Mouse (Mus musculus) midbrain, embryonic 13.5 days (tissue): ENCODE results near the gene Sart1. TPM values are rescaled to one million over a fixed set of nuclear protein-coding genes. Genes with fewer than 3 reads are reported as not detected.

Source experiments
- ATAC-seq: fragments of 200-750 bp; cut with Nextera tagmentation; 2 replicates; pipeline ENCODE4 v1.8.0; 2017; ENCODE audit warnings: mild to moderate bottlenecking, moderate TSS enrichment, moderate library complexity
- H3K27ac ChIP-seq: fragments of 300-500 bp; sonication (generic); 2 replicates; pipeline ENCODE4 v1.5.1; 2015; ENCODE audit warnings: inconsistent platforms, mild to moderate bottlenecking, moderate library complexity
- H3K27me3 ChIP-seq: fragments of 300-500 bp; sonication (generic); 2 replicates; pipeline ENCODE4 v1.6.1; 2015; ENCODE audit warnings: mild to moderate bottlenecking, inconsistent platforms
- H3K36me3 ChIP-seq: fragments of 300-500 bp; sonication (generic); 2 replicates; pipeline ENCODE4 v1.6.1; 2015; ENCODE audit warnings: mild to moderate bottlenecking, inconsistent platforms
- H3K4me1 ChIP-seq: fragments of 300-500 bp; sonication (generic); replicated peaks from 2 replicates; pipeline ENCODE4 v1.6.1; 2015; ENCODE audit warnings: inconsistent platforms
- H3K4me2 ChIP-seq: fragments of 300-500 bp; sonication (generic); replicated peaks from 2 replicates; pipeline ENCODE4 v1.6.1; 2015; ENCODE audit warnings: moderate library complexity, mild to moderate bottlenecking, inconsistent platforms
- H3K4me3 ChIP-seq: fragments of 300-500 bp; sonication (generic); replicated peaks from 2 replicates; pipeline ENCODE4 v1.5.1; 2015; ENCODE audit warnings: mild to moderate bottlenecking, inconsistent platforms
- H3K9ac ChIP-seq: fragments of 300-500 bp; sonication (generic); replicated peaks from 2 replicates; pipeline ENCODE4 v1.6.1; 2015; ENCODE audit warnings: mild to moderate bottlenecking, inconsistent platforms
- H3K9me3 ChIP-seq: fragments of 300-500 bp; sonication (generic); 2 replicates; pipeline ENCODE4 v1.6.1; 2016; ENCODE audit warnings: mild to moderate bottlenecking, inconsistent platforms
- WGBS: fragments of 180-500 bp; shearing (Covaris S2); methylation state at CpG from one replicate; pipeline ENCODE4 v1.1.7; 2015; 5-methylcytosine and 5-hydroxymethylcytosine counted together
- polyA plus RNA-seq: library from polyadenylated mRNA; unstranded; fragments of >200 nt; fragmentation: Nextera tagmentation; extraction: Ambion mirVana; gene quantifications from 2 replicates; pipeline ENCODE4 v1.2.1, GENCODE M21; 2015

The Sart1 gene
- polyA plus RNA-seq, 1 experiment from 2014 or later = 78.8 TPM

GRCm38 (mm10) chr19:5390416-5390815 lies 1.9 kb upstream of the Sart1 start:
- peaks cover 40% of the 10 kb centered on the region for H3K4me1 ChIP-seq
- H3K27me3 ChIP-seq = no peaks in the 10 kb centered on the region
- H3K27ac ChIP-seq = no peak overlapping the region
- ATAC-seq = no peak
- WGBS = 86% methylated on average over 8 of the region's 8 CpGs
- H3K9ac ChIP-seq = peak overlapping the region; percentile 67; the same call in 1 of the 2 replicates
- H3K9me3 ChIP-seq = no peaks in the 10 kb centered on the region
- H3K36me3 ChIP-seq = peaks cover 5% of the 10 kb centered on the region
- peak overlapping the region; percentile 98 for H3K4me2 ChIP-seq
- peak overlapping the region; percentile 100; the same call in 1 of the 2 replicates for H3K4me3 ChIP-seq

- no peak for ATAC-seq
- Histone ChIP-seq H3K9me3 (no peaks in the 10 kb centered on the region), H3K27ac (no peak overlapping the region), H3K4me2 (peak overlapping the region; percentile 98), H3K4me3 (peak overlapping the region; percentile 100), H3K9ac (peak overlapping the region; percentile 67; the same call in 1 of the 2 replicates), H3K4me1 (peaks cover 41% of the 10 kb centered on the region), H3K27me3 (no peaks in the 10 kb centered on the region), H3K36me3 (peaks cover 12% of the 10 kb centered on the region)
- WGBS = 60% methylated on average over 12 of the region's 12 CpGs
Observed at GRCm38 (mm10) chr19:5389647-5390046, 1.1 kb upstream of the Sart1 start.

- Histone ChIP-seq H3K4me3 (peak overlapping the region; percentile 100), H3K36me3 (peaks cover 29% of the 10 kb centered on the region), H3K9me3 (no peaks in the 10 kb centered on the region), H3K4me2 (peak overlapping the region; percentile 98), H3K9ac (peak overlapping the region; percentile 95), H3K27ac (peak overlapping the region; percentile 85), H3K27me3 (no peaks in the 10 kb centered on the region), H3K4me1 (peaks cover 41% of the 10 kb centered on the region)
- under 1% methylated on average over 43 of the region's 43 CpGs for WGBS
- ATAC-seq = peak; percentile 55; the same call in 1 of the 2 replicates
Observed at GRCm38 (mm10) chr19:5388011-5388441, 477 bp downstream of the Sart1 start.

- Histone ChIP-seq H3K4me3 (no peak overlapping the region), H3K36me3 (peaks cover 62% of the 10 kb centered on the region), H3K9me3 (no peaks in the 10 kb centered on the region), H3K27me3 (no peaks in the 10 kb centered on the region), H3K4me2 (no peak overlapping the region), H3K4me1 (peaks cover 29% of the 10 kb centered on the region), H3K27ac (no peak overlapping the region), H3K9ac (no peak overlapping the region)
- ATAC-seq = no peak
- 95% methylated on average over 8 of the region's 8 CpGs for WGBS
Observed at GRCm38 (mm10) chr19:5384715-5385114, 3.8 kb downstream of the Sart1 start.

- Histone ChIP-seq H3K27ac (no peak overlapping the region), H3K4me1 (peaks cover 22% of the 10 kb centered on the region), H3K36me3 (peaks cover 76% of the 10 kb centered on the region), H3K4me3 (no peak overlapping the region), H3K9ac (no peak overlapping the region), H3K4me2 (no peak overlapping the region), H3K9me3 (no peaks in the 10 kb centered on the region), H3K27me3 (no peaks in the 10 kb centered on the region)
- ATAC-seq = no peak
- 93% methylated on average over 12 of the region's 12 CpGs for WGBS
Observed at GRCm38 (mm10) chr19:5383326-5383725, 5.2 kb downstream of the Sart1 start.

GRCm38 (mm10) chr19:5377446-5377845 lies 11.1 kb downstream of the Sart1 start:
- WGBS = 92% methylated on average over 1 of the region's 1 CpGs
- Histone ChIP-seq H3K36me3 (peaks cover 83% of the 10 kb centered on the region), H3K9ac (no peak overlapping the region), H3K27ac (no peak overlapping the region), H3K4me3 (no peak overlapping the region), H3K9me3 (no peaks in the 10 kb centered on the region), H3K4me1 (no peaks in the 10 kb centered on the region), H3K4me2 (no peak overlapping the region), H3K27me3 (no peaks in the 10 kb centered on the region)
- no peak for ATAC-seq

- H3K4me1 ChIP-seq = no peaks in the 10 kb centered on the region
- no peak overlapping the region for H3K27ac ChIP-seq
- ATAC-seq = no peak
- no peak overlapping the region for H3K4me2 ChIP-seq
- H3K9ac ChIP-seq = no peak overlapping the region
- no peaks in the 10 kb centered on the region for H3K27me3 ChIP-seq
- H3K9me3 ChIP-seq = no peaks in the 10 kb centered on the region
- H3K36me3 ChIP-seq = peaks cover 80% of the 10 kb centered on the region
- WGBS = 82% methylated on average over 4 of the region's 4 CpGs
- no peak overlapping the region for H3K4me3 ChIP-seq
Observed at GRCm38 (mm10) chr19:5374748-5375147, 13.8 kb downstream of the Sart1 start.

- no peak overlapping the region for H3K27ac ChIP-seq
Observed at GRCm38 (mm10) chr19:5374177-5374576, 14.3 kb downstream of the Sart1 start.

GRCm38 (mm10) chr19:5372724-5373123 lies 15.8 kb downstream of the Sart1 start:
- H3K36me3 ChIP-seq = peaks cover 77% of the 10 kb centered on the region
- H3K4me3 ChIP-seq = no peak overlapping the region
- H3K27me3 ChIP-seq = no peaks in the 10 kb centered on the region
- no peaks in the 10 kb centered on the region for H3K9me3 ChIP-seq
- 92% methylated on average over 7 of the region's 7 CpGs for WGBS
- H3K4me2 ChIP-seq = no peak overlapping the region
- no peak for ATAC-seq
- H3K4me1 ChIP-seq = peaks cover 10% of the 10 kb centered on the region
- H3K9ac ChIP-seq = no peak overlapping the region
- H3K27ac ChIP-seq = no peak overlapping the region

More at GRCm38 (mm10) chr19:5374177-5374576, 14.3 kb downstream of the Sart1 start:
- ATAC-seq = no peak
- WGBS = 82% methylated on average over 4 of the region's 4 CpGs
- H3K27me3 ChIP-seq = no peaks in the 10 kb centered on the region
- H3K9me3 ChIP-seq = no peaks in the 10 kb centered on the region
- H3K4me3 ChIP-seq = no peak overlapping the region
- peaks cover 80% of the 10 kb centered on the region for H3K36me3 ChIP-seq
- no peak overlapping the region for H3K9ac ChIP-seq
- no peaks in the 10 kb centered on the region for H3K4me1 ChIP-seq
- no peak overlapping the region for H3K4me2 ChIP-seq

GRCm38 (mm10) chr19:5370932-5371331 lies 17.6 kb downstream of the Sart1 start:
- no peak for ATAC-seq
- Histone ChIP-seq H3K4me2 (no peak overlapping the region), H3K9ac (no peak overlapping the region), H3K4me3 (no peak overlapping the region), H3K36me3 (peaks cover 63% of the 10 kb centered on the region), H3K27ac (no peak overlapping the region), H3K9me3 (no peaks in the 10 kb centered on the region), H3K27me3 (no peaks in the 10 kb centered on the region), H3K4me1 (peaks cover 16% of the 10 kb centered on the region)
- 82% methylated on average over 3 of the region's 3 CpGs for WGBS

GRCm38 (mm10) chr19:5367455-5367854 lies 21.0 kb downstream of the Sart1 start:
- Histone ChIP-seq H3K9ac (peak overlapping the region; percentile 90), H3K4me1 (peaks cover 24% of the 10 kb centered on the region), H3K4me3 (peak overlapping the region; percentile 99), H3K4me2 (peak overlapping the region; percentile 85), H3K27me3 (no peaks in the 10 kb centered on the region), H3K9me3 (no peaks in the 10 kb centered on the region), H3K36me3 (peaks cover 62% of the 10 kb centered on the region), H3K27ac (peak overlapping the region; percentile 94)
- 11% methylated on average over 11 of the region's 11 CpGs for WGBS
- ATAC-seq = no peak

- no peak; the same call in 1 of the 2 replicates for ATAC-seq
- Histone ChIP-seq H3K4me3 (peak within 1 kb of the TSS; percentile 99), H3K4me2 (peak within 1 kb of the TSS; percentile 85), H3K9ac (peak within 1 kb of the TSS; percentile 90), H3K4me1 (peaks cover 24% of the 10 kb centered on the region), H3K27me3 (no peaks in the 10 kb centered on the region), H3K27ac (peak within 1 kb of the TSS; percentile 94), H3K9me3 (no peaks in the 10 kb centered on the region), H3K36me3 (peaks cover 58% of the 10 kb centered on the region)
- under 1% methylated on average over 33 of the region's 33 CpGs for WGBS
Observed at GRCm38 (mm10) chr19:5367053-5367359, 21.5 kb downstream of the Sart1 start, which contains the start of gene Banf1. Banf1 (minus strand) TSS chr19:5367168.
